Mouse (Mus musculus) CH12.LX (cell line): ENCODE results near the gene Gm20388.

Experiments
- CTCF ChIP-seq, 2 experiments: IDR thresholded peaks in 1 of 2; conservative IDR thresholded peaks in 1 of 2; 2 replicates each; pipeline ENCODE4 v1.5.1; 2011 to 2012; ENCODE audit warnings: low read depth in 2 of 2, low read length in 2 of 2, improper control_type of control experiment in 1 of 2, inconsistent platforms in 1 of 2, mild to moderate bottlenecking in 1 of 2, moderate library complexity in 1 of 2
- EP300 ChIP-seq: IDR thresholded peaks from 2 replicates; pipeline ENCODE4 v1.6.1; 2011; ENCODE audit warnings: low read length, improper control_type of control experiment
- GABPA ChIP-seq: IDR thresholded peaks from 2 replicates; pipeline ENCODE4 v1.6.1; 2012; ENCODE audit warnings: low read depth, low read length, improper control_type of control experiment, inconsistent platforms; ENCODE audit not compliant: insufficient replicate concordance
- JUN ChIP-seq: IDR thresholded peaks from 2 replicates; pipeline ENCODE4 v1.6.1; 2011; ENCODE audit warnings: low read depth, mild to moderate bottlenecking, low read length, improper control_type of control experiment, moderate library complexity; ENCODE audit not compliant: insufficient read depth
- RAD21 ChIP-seq: IDR thresholded peaks from 2 replicates; pipeline ENCODE4 v1.6.1; 2011; ENCODE audit warnings: low read depth, mild to moderate bottlenecking, low read length, improper control_type of control experiment, moderate library complexity
- RCOR1 ChIP-seq: conservative IDR thresholded peaks from 2 replicates; pipeline ENCODE4 v1.6.1; 2012; ENCODE audit warnings: low read depth, mild to moderate bottlenecking, inconsistent platforms, low read length, improper control_type of control experiment
- SMC3 ChIP-seq: IDR thresholded peaks from 2 replicates; pipeline ENCODE4 v1.6.1; 2011; ENCODE audit warnings: low read depth, low read length, improper control_type of control experiment
- TCF12 ChIP-seq: IDR thresholded peaks from 2 replicates; pipeline ENCODE4 v1.6.1; 2014; ENCODE audit warnings: low read depth, mild to moderate bottlenecking, inconsistent platforms, low read length, improper control_type of control experiment
- ZC3H11A ChIP-seq: IDR thresholded peaks from 2 replicates; pipeline ENCODE4 v1.6.1; 2012; ENCODE audit warnings: low read depth, mild to moderate bottlenecking, inconsistent platforms, low read length, improper control_type of control experiment
- ZKSCAN1 ChIP-seq: IDR thresholded peaks from 2 replicates; pipeline ENCODE4 v1.6.1; 2012; ENCODE audit warnings: low read depth, inconsistent platforms, low read length, improper control_type of control experiment, borderline replicate concordance

DNA sequence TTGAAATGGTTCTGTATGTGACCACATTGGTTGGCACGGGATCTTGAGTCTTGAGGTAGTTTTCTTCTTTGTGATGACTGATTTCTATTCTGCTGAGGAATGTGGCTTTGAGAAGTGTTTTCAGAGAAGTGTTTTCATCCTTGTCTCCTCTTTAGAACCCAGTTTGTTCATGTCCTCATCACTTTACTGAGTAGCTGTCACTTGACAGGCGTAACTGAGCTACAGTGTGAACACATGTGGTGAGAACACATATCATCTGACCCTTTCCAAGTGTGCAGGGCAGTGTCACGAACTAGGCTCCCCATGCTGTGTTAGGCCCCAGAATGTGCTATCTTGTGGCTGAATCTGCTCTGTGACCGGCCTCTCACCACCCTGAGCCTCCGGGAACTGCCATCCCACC is 2181.8 kb downstream of the Gm20388 start:
- TF ChIP-seq ZKSCAN1 (no peak), SMC3 (no peak), ZC3H11A (no peak), EP300 (no peak), CTCF (conservative IDR thresholded peaks at IDR 0.05 in 1 of 2, IDR thresholded peaks at IDR 0.05 in 1 of 2; ENCODE audit: low read depth in 2 of 2, low read length in 2 of 2) (no peak), JUN (no peak), TCF12 (no peak), RCOR1 (no peak), GABPA (no peak), RAD21 (no peak)
